Mouse (Mus musculus) small intestine, adult 2 months (tissue): ENCODE results near the gene Parp14.

ENCODE experiments used
- CTCF ChIP-seq: fragments of 200-500 bp; IDR thresholded peaks from 2 replicates; pipeline ENCODE4 v1.5.1; 2012; ENCODE audit warnings: low read depth, mild to moderate bottlenecking, control low read depth, inconsistent platforms, low read length, moderate library complexity, mixed read lengths; ENCODE audit not compliant: insufficient replicate concordance, insufficient read length; ENCODE audit errors: extremely low read depth
- POLR2A ChIP-seq: fragments of 200-500 bp; IDR thresholded peaks from 2 replicates; pipeline ENCODE4 v1.6.1; 2012; ENCODE audit warnings: low read depth, mild to moderate bottlenecking, control low read depth, inconsistent platforms, low read length, moderate library complexity

GRCm38 (mm10) chr16:35783207-35783573, 88.2 kb downstream of the Parp14 start:
- no peak for TF ChIP-seq CTCF
- no peak for TF ChIP-seq POLR2A
